Mouse (Mus musculus): Measurements from ENCODE around the gene Smim24. TPM values are rescaled to one million over a fixed set of nuclear protein-coding genes. Genes with fewer than 3 reads are reported as not detected.

Smim24 gene
- total RNA-seq, 2 experiments from 2014 or later, result 1.9 to 2.0 TPM

DNA sequence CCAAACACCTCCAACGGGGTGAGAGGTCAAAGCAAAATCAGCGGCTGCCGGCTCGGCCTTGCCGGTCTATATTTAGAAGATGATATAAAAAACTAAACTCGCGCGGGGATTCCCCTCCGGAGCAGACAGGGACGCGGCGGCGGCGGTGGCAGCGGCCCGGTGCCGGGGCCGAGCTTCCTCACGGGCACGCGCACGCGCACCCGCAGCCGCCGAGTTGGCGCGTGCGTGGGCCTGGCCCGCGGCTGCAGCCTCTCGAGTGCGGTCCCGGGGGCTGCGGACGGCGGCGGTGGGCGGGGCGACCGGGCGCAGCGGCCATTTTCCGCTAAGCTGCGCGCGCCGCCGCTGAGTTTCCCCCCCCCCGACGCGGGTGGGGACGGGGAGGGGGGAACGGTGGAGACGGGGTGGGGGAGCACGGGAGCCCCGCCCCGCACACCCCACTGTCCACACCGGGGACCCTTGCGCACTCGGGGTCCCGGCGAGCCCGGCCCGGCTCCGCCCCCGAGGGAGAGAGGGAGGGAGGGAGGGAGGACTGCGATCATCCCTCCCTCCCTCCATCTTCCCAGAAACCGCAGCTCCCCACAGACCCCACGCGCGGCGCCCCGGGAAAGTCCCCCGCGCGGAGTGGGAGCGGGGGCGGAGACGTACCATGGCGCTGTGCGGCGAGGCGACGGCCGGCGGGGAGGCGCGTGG lies 37.4 kb downstream of the Smim24 start:
- intact Hi-C loops (cut with DNase I), result no loop called here
- peak; percentile 90 to 91 for DNase-seq

DNA sequence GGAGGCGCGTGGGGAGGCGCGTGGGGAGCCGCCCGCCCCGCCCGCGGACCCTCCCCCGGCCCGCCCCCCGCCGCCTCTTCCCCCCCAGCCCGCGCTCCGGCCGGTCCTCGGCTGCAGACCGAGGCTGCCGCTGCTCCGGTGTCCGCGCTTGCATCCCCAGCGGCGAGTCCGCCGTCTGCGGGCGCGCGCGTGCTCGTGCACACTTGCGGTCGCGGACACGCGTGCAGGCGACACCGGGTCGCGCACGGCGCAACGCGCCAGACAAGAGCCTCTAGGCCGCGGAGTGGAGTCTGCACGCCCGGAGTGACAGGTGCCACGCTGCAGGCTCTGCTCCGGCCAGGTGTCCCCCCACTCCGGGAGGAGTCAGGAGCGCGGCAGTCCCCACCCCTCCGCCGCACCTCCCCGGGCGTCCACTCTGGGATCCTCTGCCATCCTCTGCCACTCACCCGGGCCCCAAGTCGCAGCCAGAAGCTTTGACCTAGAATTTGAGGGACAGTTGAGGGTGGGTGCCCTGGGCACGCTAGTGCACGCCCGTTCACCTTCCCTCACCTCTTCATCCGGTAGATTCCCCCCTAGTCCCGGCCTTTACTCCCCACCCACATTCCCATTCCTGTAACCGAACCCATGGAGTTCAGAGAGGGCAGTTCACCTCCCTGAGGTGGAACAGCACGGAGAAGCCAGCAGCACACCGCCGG lies 38.1 kb downstream of the Smim24 start:
- intact Hi-C loops (cut with DNase I), result no loop called here
- DNase-seq, result peak; percentile 71 to 75

DNA sequence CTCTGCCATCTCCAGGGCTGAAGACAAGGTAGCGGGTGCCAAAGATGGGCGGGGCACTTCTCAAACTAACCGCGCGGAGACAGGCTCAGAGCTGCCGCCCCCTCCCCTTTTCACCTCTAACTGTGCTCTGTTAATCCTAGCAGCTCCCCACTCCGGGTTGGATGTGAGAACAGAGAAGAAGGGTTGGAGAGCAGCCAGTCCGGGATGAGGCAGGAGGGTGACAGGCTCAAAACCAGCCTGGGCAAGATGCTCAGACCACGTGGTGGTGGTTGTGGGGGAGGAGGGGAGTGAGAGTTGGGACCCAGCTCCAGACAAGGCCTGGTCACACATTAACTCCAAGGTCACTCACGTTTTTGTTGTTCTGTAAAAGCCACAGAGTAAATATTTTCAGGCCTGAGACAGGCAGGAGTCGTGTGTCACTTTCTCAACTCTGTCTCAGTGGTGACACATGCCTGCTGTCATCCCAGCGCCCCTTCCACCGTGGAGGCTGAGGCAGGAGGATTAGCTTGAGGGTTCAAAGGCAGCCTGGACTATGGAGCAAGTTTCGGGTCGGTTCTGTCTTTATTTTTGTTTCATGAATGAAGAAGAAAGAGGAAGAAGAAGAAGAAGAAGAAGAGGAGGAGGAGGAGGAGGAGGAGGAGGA lies 38.8 kb downstream of the Smim24 start:
- intact Hi-C loops (cut with DNase I), result no loop called here
- peak; percentile 24 to 35 for DNase-seq

DNA sequence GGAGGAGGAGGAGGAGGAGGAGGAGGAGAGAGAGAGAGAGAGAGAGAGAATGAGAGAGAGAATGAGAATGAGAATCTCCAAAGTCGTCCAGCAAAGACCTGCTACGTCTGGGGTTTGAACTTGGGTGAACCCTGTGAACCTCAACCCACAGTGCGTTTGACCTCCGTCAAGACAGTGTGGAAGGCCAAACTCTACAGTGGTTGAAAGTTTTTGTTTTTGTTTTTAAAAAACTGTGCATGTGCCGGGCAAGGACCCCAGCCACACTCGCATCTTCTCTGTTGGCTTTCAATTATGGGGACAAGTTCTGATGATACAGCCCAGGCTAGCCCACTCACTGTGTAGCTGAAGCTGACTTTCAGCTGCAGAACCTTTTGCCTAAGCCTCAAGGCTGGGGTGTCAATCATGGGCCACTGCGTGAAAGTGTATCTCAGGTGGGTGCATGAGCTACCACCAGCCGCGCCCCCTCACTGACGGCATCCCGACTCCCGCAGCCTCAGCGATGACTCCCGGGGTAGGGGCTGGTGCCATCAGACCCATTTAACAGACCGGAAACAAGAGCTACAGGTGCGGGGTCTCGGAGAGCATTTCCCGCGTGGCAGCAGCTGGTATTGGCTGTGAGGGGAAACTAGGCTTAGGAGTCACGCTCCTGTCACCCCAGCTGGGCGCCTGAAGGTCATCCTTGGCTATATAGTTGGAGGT lies 39.5 kb downstream of the Smim24 start:
- intact Hi-C loops (cut with DNase I), result no loop called here
- DNase-seq, result no peak

DNA sequence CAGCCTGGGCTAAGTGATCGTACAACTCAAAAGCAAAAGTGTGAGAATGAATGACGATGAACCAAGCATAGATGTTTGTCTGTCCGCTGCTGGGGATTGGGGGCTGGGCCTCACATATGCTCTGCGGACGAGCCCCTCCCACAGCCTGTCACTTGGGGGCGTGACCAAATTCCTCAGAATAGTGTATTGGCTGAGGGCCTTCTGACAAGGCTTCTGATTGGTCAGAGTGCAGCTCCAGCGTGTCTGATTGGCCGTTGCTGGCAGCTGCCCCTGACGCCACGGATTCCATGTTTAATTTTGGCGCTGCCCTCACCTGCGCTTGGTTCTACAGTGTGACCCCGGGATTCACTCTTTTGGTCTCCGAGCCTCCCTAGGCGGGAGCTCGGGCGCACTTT lies 40.0 kb downstream of the Smim24 start:
- intact Hi-C loops (cut with DNase I), result no loop called here
- peak; percentile 90 to 95 for DNase-seq

DNA sequence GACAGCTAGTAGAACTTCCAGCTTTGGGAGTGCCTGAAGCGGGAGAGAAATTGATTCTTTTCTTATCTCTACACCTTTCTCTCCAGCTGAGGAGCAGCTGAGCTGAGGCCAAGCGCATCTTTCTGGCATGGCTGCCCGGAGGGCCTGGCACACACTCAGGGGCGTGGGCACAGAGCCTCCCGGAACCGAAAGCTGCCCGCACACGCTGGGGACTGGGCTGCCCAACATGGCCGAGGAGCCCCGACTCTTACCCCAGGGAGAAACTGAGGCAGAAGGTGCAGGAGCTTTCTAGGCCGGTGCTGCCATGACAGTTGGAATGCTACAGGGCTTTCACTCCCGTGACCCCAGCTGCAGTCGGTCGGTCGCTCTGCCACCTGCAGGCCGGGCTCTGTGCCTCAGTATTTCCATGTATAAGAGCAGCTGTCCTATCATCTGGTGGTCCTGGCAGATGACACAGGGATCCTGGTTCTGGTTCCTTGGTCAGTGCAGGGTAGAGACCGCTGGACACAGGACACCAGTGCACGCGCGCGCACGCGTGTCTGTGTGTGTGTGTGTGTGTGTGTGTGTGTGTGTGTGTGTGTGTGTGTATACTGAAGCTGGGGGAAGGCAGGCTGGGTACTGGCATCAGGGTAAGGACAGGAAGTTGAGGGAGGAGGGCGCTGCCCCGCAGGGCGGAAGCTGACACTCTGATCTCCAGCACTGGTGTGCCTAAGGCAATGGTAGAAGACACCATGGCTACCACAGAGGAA lies 40.9 kb downstream of the Smim24 start:
- intact Hi-C loops (cut with DNase I), result no loop called here
- DNase-seq, result peak; percentile 33 to 39

DNA sequence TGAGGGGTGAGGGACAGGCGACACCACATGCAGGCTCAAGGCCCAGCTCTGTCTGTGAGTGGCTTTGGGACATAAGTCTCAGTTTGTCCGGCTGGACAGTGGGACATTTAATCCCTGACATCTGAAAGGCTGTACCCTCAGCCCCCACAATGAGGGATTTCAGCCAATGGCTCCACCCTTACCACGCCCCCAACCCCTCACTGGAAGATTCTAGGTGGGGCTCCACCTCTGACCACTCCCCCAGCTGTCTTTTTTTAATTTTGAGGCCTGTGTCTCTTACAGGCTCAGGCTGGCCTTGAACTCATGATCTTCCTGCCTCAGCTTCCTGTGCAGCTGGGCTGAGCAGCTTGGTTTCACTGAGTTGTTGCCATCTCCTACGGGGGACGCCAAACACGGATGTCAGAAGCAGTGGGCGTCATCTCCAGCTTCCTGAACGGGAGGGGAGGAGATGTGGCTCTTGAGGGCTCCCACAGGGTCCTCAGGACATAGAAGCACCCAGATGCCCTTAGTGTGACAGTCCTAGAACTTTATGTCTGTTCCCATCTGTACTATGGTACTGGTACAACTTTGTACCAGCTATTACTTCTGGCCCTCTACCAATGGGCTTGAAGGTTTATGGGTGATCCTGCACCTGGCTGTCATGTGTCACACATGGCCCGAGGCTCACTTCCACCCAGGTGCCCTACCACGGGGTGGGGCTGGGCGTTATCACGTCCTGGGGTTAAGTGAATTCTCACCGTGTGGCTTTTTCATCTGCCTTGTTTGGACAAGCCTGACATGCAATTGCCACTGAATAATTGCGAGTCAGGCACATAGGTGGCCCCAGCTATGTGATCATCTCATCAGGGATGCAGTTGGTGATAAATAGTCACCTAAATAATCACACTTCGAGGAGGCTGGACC lies 41.8 kb downstream of the Smim24 start:
- intact Hi-C loops (cut with DNase I), result no loop called here
- DNase-seq, result peak in 1 of 2 experiments; percentile 9

DNA sequence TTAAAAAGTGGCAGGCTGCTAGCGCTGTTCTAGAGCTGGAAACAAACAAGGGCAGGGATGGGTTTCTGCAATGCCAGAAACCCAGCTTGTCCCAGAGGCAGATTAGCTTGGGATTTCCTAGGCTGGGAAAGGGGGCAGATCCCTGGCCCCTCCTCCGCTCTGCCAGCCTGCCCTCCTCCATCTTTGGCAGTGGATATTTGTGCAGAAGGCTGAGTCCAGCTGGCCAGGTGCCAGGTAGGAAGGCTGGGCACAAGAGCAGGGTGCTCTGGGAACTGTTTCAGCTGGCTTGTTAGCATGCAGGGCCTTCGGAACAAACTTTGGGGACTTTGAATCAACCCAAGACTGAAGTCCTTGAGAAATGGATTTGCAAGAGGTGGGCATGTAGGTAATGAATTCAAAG lies 42.6 kb downstream of the Smim24 start:
- peak; percentile 75 to 87 for DNase-seq
- intact Hi-C loops (cut with DNase I), result no loop called here

DNA sequence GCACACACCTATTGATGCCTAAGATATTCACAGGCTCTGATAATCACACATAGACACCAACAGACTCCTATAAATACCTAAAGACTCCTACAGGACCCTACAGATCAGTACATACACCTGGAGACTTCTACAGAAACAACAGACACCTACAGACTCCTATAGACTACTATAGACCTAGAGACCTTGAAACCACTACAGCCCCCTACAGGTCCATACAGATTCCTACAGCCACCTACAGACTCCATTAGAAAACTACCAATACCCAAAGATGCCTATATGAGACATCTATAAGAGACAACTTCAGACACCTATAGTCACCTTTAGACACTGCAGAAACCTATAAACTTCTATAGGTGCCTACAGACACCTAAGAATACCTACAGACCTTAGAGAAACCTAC lies 48.2 kb downstream of the Smim24 start:
- no peak for DNase-seq
- intact Hi-C loops (cut with DNase I), result loop anchor here (2.0 kb wide), 1 partner anchor 46 kb away; no protein-coding TSS in a partner anchor

Small RNA genes lying within 50 kb of the gene (microRNA-seq; reads per million reads assigned to microRNA genes)
- gene Mir1191b (0.27 to 0.36 reads per million in 2 experiments), gene Mir6913 (0.27 to 2.3 reads per million in 2 experiments)

Other genes with a start within 250 kb of the Smim24 start
- 10 to 100 TPM; 15.2 to 18.3 TPM for gene Pias4, start 225.1 kb upstream of the Smim24 start, total RNA-seq (2021)
- 1,000 to 10,000 TPM; 1,113 to 1,165 TPM for gene Eef2, start 216.4 kb upstream of the Smim24 start, total RNA-seq (2021)
- gene Dapk3, start 210.0 kb upstream of the Smim24 start, total RNA-seq (2021), result 10 to 100 TPM; 28.4 to 29.2 TPM
- gene 4930442H23Rik, start 209.2 kb upstream of the Smim24 start, total RNA-seq (2021), result not detected
- gene Nmrk2, start 191.0 kb upstream of the Smim24 start, total RNA-seq (2021), result 1 to 10 TPM; 3.6 to 9.8 TPM
- under 1 TPM; 0.12 TPM for gene Atcay, start 162.2 kb upstream of the Smim24 start, total RNA-seq (2021)
- 1 to 10 TPM; 2.7 to 3.4 TPM for gene Zfr2, start 159.9 kb upstream of the Smim24 start, total RNA-seq (2021)
- under 1 TPM; 0.26 to 0.51 TPM for gene Matk, start 140.1 kb upstream of the Smim24 start, total RNA-seq (2021)
- 10 to 100 TPM; 83.0 to 96.2 TPM for gene Mrpl54, start 126.1 kb upstream of the Smim24 start, total RNA-seq (2021)
- gene Apba3, start 126.1 kb upstream of the Smim24 start, total RNA-seq (2021), result 10 to 100 TPM; 85.5 to 97.2 TPM
- gene Tjp3, start 101.5 kb upstream of the Smim24 start, total RNA-seq (2021), result under 1 TPM; 0.14 to 0.34 TPM
- 10 to 100 TPM; 34.8 to 36.7 TPM for gene Pip5k1c, start 100.1 kb upstream of the Smim24 start, total RNA-seq (2021)
- 10 to 100 TPM; 15.6 to 17.8 TPM for gene Cactin, start 71.9 kb upstream of the Smim24 start, total RNA-seq (2021)
- gene Tbxa2r, start 64.3 kb upstream of the Smim24 start, total RNA-seq (2021), result 1 to 10 TPM; 5.3 to 7.9 TPM
- gene Gipc3, start 49.8 kb upstream of the Smim24 start, total RNA-seq (2021), result 1 to 10 TPM; 5.2 to 5.5 TPM
- gene Hmg20b, start 42.6 kb upstream of the Smim24 start, total RNA-seq (2021), result 10 to 100 TPM; 74.0 to 82.9 TPM
- 10 to 100 TPM; 11.7 to 14.3 TPM for gene Mfsd12, start 35.6 kb upstream of the Smim24 start, total RNA-seq (2021)
- gene 4930404N11Rik, start 27.2 kb upstream of the Smim24 start, total RNA-seq (2021), result 1 to 10 TPM; 1.2 to 1.3 TPM
- gene Fzr1, start 14.5 kb upstream of the Smim24 start, total RNA-seq (2021), result 10 to 100 TPM; 30.5 to 32.7 TPM
- 10 to 100 TPM; 47.6 to 55.3 TPM for gene Dohh, start 8.6 kb upstream of the Smim24 start, total RNA-seq (2021)
- gene Gm48551, start 8.6 kb upstream of the Smim24 start, total RNA-seq (2021), result under 1 TPM; 0.51 to 0.84 TPM
- gene Gm48552, start 4.0 kb upstream of the Smim24 start, total RNA-seq (2021), result under 1 TPM; 0.65 to 0.83 TPM
- 100 to 1,000 TPM; 133 TPM for gene Nfic, start 62.6 kb downstream of the Smim24 start, total RNA-seq (2021)
- under 1 TPM; 0.15 to 0.19 TPM for gene Celf5, start 89.7 kb downstream of the Smim24 start, total RNA-seq (2021)
- 10 to 100 TPM; 55.4 to 62.0 TPM for gene Ncln, start 103.3 kb downstream of the Smim24 start, total RNA-seq (2021)
- 1 to 10 TPM in 1 of 2 experiments, under 1 TPM in 1; 0.96 to 1.2 TPM for gene S1pr4, start 107.1 kb downstream of the Smim24 start, total RNA-seq (2021)
- gene Gna15, start 131.2 kb downstream of the Smim24 start, total RNA-seq (2021), result under 1 TPM; 0.73 to 0.76 TPM
- 10 to 100 TPM; 50.6 to 51.6 TPM for gene Gna11, start 152.1 kb downstream of the Smim24 start, total RNA-seq (2021)
- gene Aes, start 166.4 kb downstream of the Smim24 start, total RNA-seq (2021), result 100 to 1,000 TPM; 900 to 948 TPM
- 10 to 100 TPM in 1 of 2 experiments, 1 to 10 TPM in 1; 9.4 to 11.2 TPM for gene Tle2, start 181.5 kb downstream of the Smim24 start, total RNA-seq (2021)
- gene Tle6, start 208.0 kb downstream of the Smim24 start, total RNA-seq (2021), result 10 to 100 TPM in 1 of 2 experiments, 1 to 10 TPM in 1; 8.0 to 10.2 TPM
- 1 to 10 TPM; 1.8 to 2.2 TPM for gene BC025920, start 213.2 kb downstream of the Smim24 start, total RNA-seq (2021)
- 10 to 100 TPM; 10.7 to 11.0 TPM for gene Sirt6, start 234.7 kb downstream of the Smim24 start, total RNA-seq (2021)
- 10 to 100 TPM in 1 of 2 experiments, 1 to 10 TPM in 1; 9.4 to 10.9 TPM for gene Ankrd24, start 235.5 kb downstream of the Smim24 start, total RNA-seq (2021)